Mouse (Mus musculus) c-Kit-positive CD71-negative TER-119-negative erythroid progenitor cells, embryonic 14.5 days (primary cell): ENCODE measurements at regions not wholly inside any gene's neighbourhood (a gene's known extent, or its start where the extent isn't known, plus 50 kb on each side); places are given as distances from the start of the nearest gene placed in this dataset.
A peak's percentile ranks its signal among the peaks of the same experiment; 100 is the strongest.
"Not testable (repeated sequence)": the region's sequence is repeated elsewhere in the genome, so short reads cannot be mapped to it uniquely, and the experiment has no call there.

Experiments
- DNase-seq: peaks from one replicate; pipeline ENCODE4 v3.0.0-alpha.2; 2013; ENCODE audit warnings: low read depth

- no peak for DNase-seq
Measured at GRCm38 (mm10) chr13:111309848-111310692, 55.3 kb downstream of the Actbl2 start.

GRCm38 (mm10) chr13:111310693-111311045, 55.9 kb downstream of the Actbl2 start:
- no peak for DNase-seq

- DNase-seq, result not testable (repeated sequence)
Measured at GRCm38 (mm10) chr13:111313506-111313905, 58.7 kb downstream of the Actbl2 start.

- DNase-seq, result not testable (repeated sequence)
Measured at GRCm38 (mm10) chr13:111317876-111318275, 63.1 kb downstream of the Actbl2 start.

- DNase-seq, result no peak
Measured at GRCm38 (mm10) chr13:111323206-111323605, 68.4 kb downstream of the Actbl2 start.

- no peak for DNase-seq
Measured at GRCm38 (mm10) chr13:111326096-111326665, 71.4 kb downstream of the Actbl2 start.

GRCm38 (mm10) chr13:111333035-111333434, 78.2 kb downstream of the Actbl2 start:
- no peak for DNase-seq

- no peak for DNase-seq
Measured at GRCm38 (mm10) chr13:111333851-111334250, 79.0 kb downstream of the Actbl2 start.

GRCm38 (mm10) chr13:111334258-111335052, 79.6 kb downstream of the Actbl2 start:
- DNase-seq, result no peak

- no peak for DNase-seq
Measured at GRCm38 (mm10) chr13:111344981-111345380, 90.2 kb downstream of the Actbl2 start.

GRCm38 (mm10) chr13:111345486-111346440, 91.0 kb downstream of the Actbl2 start:
- peak; percentile 55 for DNase-seq

GRCm38 (mm10) chr13:111356520-111357456, 102.0 kb downstream of the Actbl2 start:
- no peak for DNase-seq

GRCm38 (mm10) chr13:111361456-111361855, 106.6 kb downstream of the Actbl2 start:
- DNase-seq, result no peak

- DNase-seq, result no peak
Measured at GRCm38 (mm10) chr13:111363176-111363739, 108.4 kb downstream of the Actbl2 start.

GRCm38 (mm10) chr13:111366871-111367270, 112.1 kb downstream of the Actbl2 start:
- DNase-seq, result no peak

- no peak for DNase-seq
Measured at GRCm38 (mm10) chr13:111367620-111368019, 112.8 kb downstream of the Actbl2 start.

GRCm38 (mm10) chr13:111369916-111370315, 115.1 kb downstream of the Actbl2 start:
- DNase-seq, result no peak

GRCm38 (mm10) chr13:111373281-111373680, 116.6 kb downstream of the Gpbp1 start:
- DNase-seq, result no peak

GRCm38 (mm10) chr13:111373801-111374200, 116.1 kb downstream of the Gpbp1 start:
- no peak for DNase-seq
